Mouse (Mus musculus) heart, postnatal 0 days (tissue): ENCODE measurements around the gene Nmur2. TPM values are rescaled to one million over a fixed set of nuclear protein-coding genes. Genes with fewer than 3 reads are reported as not detected.

ENCODE experiments used
- ATAC-seq: fragments of 200-750 bp; cut with Nextera tagmentation; 2 replicates; pipeline ENCODE4 v1.8.0; 2017; ENCODE audit warnings: low read depth, moderate number of reproducible peaks, moderate library complexity; ENCODE audit not compliant: insufficient read depth
- DNase-seq: peaks from one replicate; pipeline ENCODE4 v3.0.0-alpha.2; 2016; ENCODE audit warnings: low spot score
- H3K27ac ChIP-seq: fragments of 300-500 bp; sonication (generic); 2 replicates; pipeline ENCODE4 v1.5.1; 2014; ENCODE audit warnings: low read depth, mild to moderate bottlenecking
- H3K27me3 ChIP-seq: fragments of 300-500 bp; sonication (generic); 2 replicates; pipeline ENCODE4 v1.6.1; 2014; ENCODE audit warnings: low read length, mixed read lengths; ENCODE audit not compliant: control insufficient read depth, insufficient read depth
- H3K36me3 ChIP-seq: fragments of 300-500 bp; sonication (generic); replicated peaks from 2 replicates; pipeline ENCODE4 v1.6.1; 2014; ENCODE audit warnings: low read length, mixed read lengths; ENCODE audit not compliant: control insufficient read depth, insufficient read depth
- H3K4me1 ChIP-seq: fragments of 300-500 bp; sonication (generic); 2 replicates; pipeline ENCODE4 v1.6.1; 2014; ENCODE audit warnings: antibody characterized with exemption; ENCODE audit not compliant: control insufficient read depth, insufficient read depth
- H3K4me2 ChIP-seq: fragments of 300-500 bp; sonication (generic); 2 replicates; pipeline ENCODE4 v1.6.1; 2014; ENCODE audit warnings: low read depth, mild to moderate bottlenecking, low read length, moderate library complexity
- H3K4me3 ChIP-seq: fragments of 300-500 bp; sonication (generic); 2 replicates; pipeline ENCODE4 v1.5.1; 2014; ENCODE audit warnings: low read depth, low read length
- H3K9ac ChIP-seq: fragments of 300-500 bp; sonication (generic); replicated peaks from 2 replicates; pipeline ENCODE4 v1.6.1; 2014; ENCODE audit warnings: low read depth, low read length, mixed read lengths
- H3K9me3 ChIP-seq: fragments of 300-500 bp; sonication (generic); replicated peaks from 2 replicates; pipeline ENCODE4 v1.6.1; 2016; ENCODE audit warnings: low read length; ENCODE audit not compliant: control insufficient read depth
- CTCF ChIP-seq: IDR thresholded peaks from 2 replicates; pipeline ENCODE4 v1.5.1; 2016; ENCODE audit warnings: antibody characterized with exemption, control low read depth, low read depth
- EP300 ChIP-seq: IDR thresholded peaks from 2 replicates; pipeline ENCODE4 v1.6.1; 2016; ENCODE audit warnings: antibody characterized with exemption, low read depth
- WGBS: fragments of 180-500 bp; shearing (Covaris S2); extraction: QIAGEN DNeasy Blood & Tissue Kit; methylation state at CpG from one replicate; pipeline ENCODE4 v1.1.7; 2014; 5-methylcytosine and 5-hydroxymethylcytosine counted together
- polyA plus RNA-seq: library from polyadenylated mRNA; unstranded; fragments of >200 nt; fragmentation: Nextera tagmentation; extraction: Ambion mirVana; gene quantifications from 2 replicates; pipeline ENCODE4 v1.2.1, GENCODE M21; 2015
- total RNA-seq: library from RNA; depleted of rRNA; stranded (reverse); fragments of >200 nt; gene quantifications from 2 replicates; pipeline ENCODE4 v1.2.3, GENCODE M21; 2014; ENCODE audit warnings: low replicate concordance

Nmur2 gene
- total and polyA plus RNA-seq, 2 experiments from 2014 or later: not detected

- Histone ChIP-seq H3K36me3 (no peaks in the 10 kb centered on the region), H3K9me3 (no peaks in the 10 kb centered on the region)
These were observed 62.7 kb downstream of the Nmur2 start for GRCm38 (mm10) chr11:55978146-55978545.

More at GRCm38 (mm10) chr11:55978146-55978545, 62.7 kb downstream of the Nmur2 start:
- TF ChIP-seq CTCF (no peak), EP300 (no peak)
- DNase-seq (no peak), ATAC-seq (no peak)
- WGBS: 61% methylated on average over 6 of the region's 6 CpGs
- no peak overlapping the region for H3K4me2 ChIP-seq
- H3K4me1 ChIP-seq: no peaks in the 10 kb centered on the region
- no peak overlapping the region for H3K4me3 ChIP-seq
- no peaks in the 10 kb centered on the region for H3K27me3 ChIP-seq
- H3K9ac ChIP-seq: no peak overlapping the region
- H3K27ac ChIP-seq: no peak overlapping the region
